Mouse (Mus musculus) testis, adult 2 months (tissue): ENCODE results near the gene Mybpc3.

Experiments
- CTCF ChIP-seq: fragments of 200-500 bp; IDR thresholded peaks from 2 replicates; pipeline ENCODE4 v1.5.1; 2012; ENCODE audit warnings: low read depth, mild to moderate bottlenecking, inconsistent platforms, low read length, moderate library complexity; ENCODE audit not compliant: control insufficient read depth, insufficient read depth, insufficient replicate concordance
- POLR2A ChIP-seq: fragments of 200-500 bp; IDR thresholded peaks from 2 replicates; pipeline ENCODE4 v1.6.1; 2012; ENCODE audit warnings: low read depth, mild to moderate bottlenecking, inconsistent platforms, low read length, moderate library complexity; ENCODE audit not compliant: control insufficient read depth

DNA sequence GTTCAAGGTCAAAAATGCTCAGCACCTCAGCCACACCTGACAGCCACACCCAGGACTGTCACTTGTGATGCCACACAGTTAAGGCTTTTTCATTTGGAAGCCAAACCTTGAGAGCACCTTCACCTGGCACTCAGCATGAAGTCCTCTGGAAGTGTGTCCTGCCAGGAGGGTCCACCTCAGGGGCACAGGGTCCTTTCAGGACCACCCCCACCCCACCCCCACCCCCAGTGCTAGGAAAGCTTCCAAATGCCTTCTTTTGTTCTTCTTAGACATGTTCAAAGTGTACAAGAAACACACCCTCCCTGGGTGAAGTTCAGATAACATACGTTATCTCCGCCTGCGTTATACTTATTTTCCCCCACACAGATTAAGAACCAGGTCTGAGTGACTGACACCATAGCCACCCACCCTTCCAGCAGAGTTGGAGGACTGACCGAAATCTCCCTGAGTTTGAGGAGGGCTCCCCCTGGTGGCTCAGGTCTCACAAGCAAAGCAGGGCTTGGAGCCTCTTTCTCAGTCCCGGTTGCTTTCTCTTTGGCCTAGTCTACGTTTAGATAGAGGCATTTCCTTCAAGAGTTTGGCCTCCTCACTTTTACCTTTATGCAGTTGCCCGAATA is 16.7 kb upstream of the Mybpc3 start:
- TF ChIP-seq CTCF (peak; percentile 65; the same call in 1 of the 2 replicates), POLR2A (no peak)
